Mouse (Mus musculus) embryonic facial prominence, embryonic 14.5 days (tissue): Measurements from ENCODE around the gene D10Wsu102e. TPM values are rescaled to one million over a fixed set of nuclear protein-coding genes. Genes with fewer than 3 reads are reported as not detected.
A peak's percentile ranks its signal among the peaks of the same experiment; 100 is the strongest.

Source experiments
- ATAC-seq: fragments of 200-750 bp; cut with Nextera tagmentation; 2 replicates; pipeline ENCODE4 v1.8.0; 2017; ENCODE audit warnings: low read depth, moderate number of reproducible peaks, moderate TSS enrichment
- DNase-seq: peaks from one replicate; pipeline ENCODE4 v3.0.0-alpha.2; 2015; ENCODE audit warnings: low spot score
- H3K27ac ChIP-seq: fragments of 300-500 bp; sonication (generic); replicated peaks from 2 replicates; pipeline ENCODE4 v1.5.1; 2014; ENCODE audit warnings: low read depth, mild to moderate bottlenecking, low read length, moderate library complexity
- H3K27me3 ChIP-seq: fragments of 300-500 bp; sonication (generic); replicated peaks from 2 replicates; pipeline ENCODE4 v1.6.1; 2014; ENCODE audit warnings: low read length; ENCODE audit not compliant: control insufficient read depth, insufficient read depth
- H3K36me3 ChIP-seq: fragments of 300-500 bp; sonication (generic); 2 replicates; pipeline ENCODE4 v1.6.1; 2014; ENCODE audit warnings: low read length, mixed read lengths; ENCODE audit not compliant: control insufficient read depth, insufficient read depth
- H3K4me1 ChIP-seq: fragments of 300-500 bp; sonication (generic); 2 replicates; pipeline ENCODE4 v1.6.1; 2014; ENCODE audit warnings: antibody characterized with exemption, low read length; ENCODE audit not compliant: control insufficient read depth, insufficient read depth
- H3K4me2 ChIP-seq: fragments of 300-500 bp; sonication (generic); 2 replicates; pipeline ENCODE4 v1.6.1; 2014; ENCODE audit warnings: low read depth, mild to moderate bottlenecking, low read length, moderate library complexity, mixed read lengths
- H3K4me3 ChIP-seq: fragments of 300-500 bp; sonication (generic); 2 replicates; pipeline ENCODE4 v1.5.1; 2014; ENCODE audit warnings: low read depth, mild to moderate bottlenecking, low read length
- H3K9ac ChIP-seq: fragments of 300-500 bp; sonication (generic); 2 replicates; pipeline ENCODE4 v1.6.1; 2014; ENCODE audit warnings: low read depth, mild to moderate bottlenecking, low read length, moderate library complexity, mixed read lengths
- H3K9me3 ChIP-seq: fragments of 300-500 bp; sonication (generic); 2 replicates; pipeline ENCODE4 v1.6.1; 2016; ENCODE audit warnings: low read length; ENCODE audit not compliant: control insufficient read depth
- WGBS: fragments of 180-500 bp; shearing (Covaris S2); extraction: QIAGEN DNeasy Blood & Tissue Kit; methylation state at CpG from one replicate; pipeline ENCODE4 v1.1.7; 2014; 5-methylcytosine and 5-hydroxymethylcytosine counted together
- polyA plus RNA-seq: library from polyadenylated mRNA; unstranded; fragments of >200 nt; fragmentation: Nextera tagmentation; extraction: Ambion mirVana; gene quantifications from 2 replicates; pipeline ENCODE4 v1.2.1, GENCODE M21; 2014

The D10Wsu102e gene
- polyA plus RNA-seq, 1 experiment from 2014 or later: 0.60 TPM

- no peak overlapping the region for H3K27ac ChIP-seq
- H3K27me3 ChIP-seq: no peaks in the 10 kb centered on the region
- no peak overlapping the region for H3K4me2 ChIP-seq
- no peak overlapping the region for H3K9ac ChIP-seq
- H3K4me1 ChIP-seq: no peaks in the 10 kb centered on the region
- H3K4me3 ChIP-seq: no peak overlapping the region
- peaks cover 45% of the 10 kb centered on the region for H3K9me3 ChIP-seq
- ATAC-seq (no peak), DNase-seq (no peak)
- no peaks in the 10 kb centered on the region for H3K36me3 ChIP-seq
- 90% methylated on average over 7 of the region's 7 CpGs for WGBS
Observed at GRCm38 (mm10) chr10:83448582-83448981, 88.6 kb downstream of the D10Wsu102e start.

GRCm38 (mm10) chr10:83457531-83457930, 97.5 kb downstream of the D10Wsu102e start:
- peaks cover 41% of the 10 kb centered on the region for H3K9me3 ChIP-seq
- no peak for DNase-seq
- WGBS: 90% methylated on average over 3 of the region's 3 CpGs

GRCm38 (mm10) chr10:83475226-83475625, 115.2 kb downstream of the D10Wsu102e start:
- Histone ChIP-seq H3K27me3 (no peaks in the 10 kb centered on the region), H3K36me3 (no peaks in the 10 kb centered on the region), H3K4me2 (no peak overlapping the region), H3K4me1 (no peaks in the 10 kb centered on the region), H3K27ac (no peak overlapping the region), H3K4me3 (no peak overlapping the region), H3K9ac (no peak overlapping the region), H3K9me3 (no peaks in the 10 kb centered on the region)
- ATAC-seq (no peak), DNase-seq (no peak)
- WGBS: 94% methylated on average over 13 of the region's 13 CpGs

More at GRCm38 (mm10) chr10:83457531-83457930, 97.5 kb downstream of the D10Wsu102e start:
- Histone ChIP-seq H3K36me3 (no peaks in the 10 kb centered on the region), H3K27me3 (no peaks in the 10 kb centered on the region), H3K4me3 (no peak overlapping the region), H3K4me1 (no peaks in the 10 kb centered on the region), H3K4me2 (no peak overlapping the region), H3K9ac (no peak overlapping the region), H3K27ac (no peak overlapping the region)
- no peak for ATAC-seq

- Histone ChIP-seq H3K4me1 (no peaks in the 10 kb centered on the region), H3K9me3 (no peaks in the 10 kb centered on the region), H3K4me2 (no peak overlapping the region), H3K27me3 (no peaks in the 10 kb centered on the region), H3K36me3 (no peaks in the 10 kb centered on the region), H3K27ac (no peak overlapping the region), H3K4me3 (no peak overlapping the region), H3K9ac (no peak overlapping the region)
- WGBS: 90% methylated on average over 5 of the region's 5 CpGs
- ATAC-seq (no peak), DNase-seq (no peak)
Observed at GRCm38 (mm10) chr10:83477286-83477685, 117.3 kb downstream of the D10Wsu102e start.

GRCm38 (mm10) chr10:83490506-83490905, 130.5 kb downstream of the D10Wsu102e start:
- DNase-seq (no peak), ATAC-seq (no peak)
- Histone ChIP-seq H3K4me2 (no peak overlapping the region), H3K4me1 (no peaks in the 10 kb centered on the region), H3K27ac (no peak overlapping the region), H3K27me3 (no peaks in the 10 kb centered on the region), H3K4me3 (no peak overlapping the region), H3K9me3 (no peaks in the 10 kb centered on the region), H3K36me3 (no peaks in the 10 kb centered on the region), H3K9ac (no peak overlapping the region)
- 87% methylated on average over 6 of the region's 6 CpGs for WGBS

DNA sequence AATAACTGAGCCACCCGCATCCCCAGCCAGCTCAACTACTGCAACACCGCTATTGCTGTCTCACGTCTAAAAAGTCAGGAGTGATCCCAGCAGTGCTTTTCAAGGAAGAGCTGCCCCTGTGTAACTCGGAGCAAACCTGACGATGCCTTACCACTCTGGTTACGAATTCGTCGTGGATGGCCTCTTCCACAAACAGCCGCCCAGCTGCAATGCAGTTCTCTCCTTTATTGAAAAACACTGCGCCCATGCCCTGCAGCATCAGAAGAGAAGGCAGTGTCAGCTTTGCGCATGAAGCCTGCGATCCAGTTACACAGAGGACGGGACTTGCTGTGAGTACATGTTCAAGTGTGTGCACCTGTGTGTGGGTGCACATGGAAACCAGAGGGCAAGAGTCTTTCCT, 137.3 kb downstream of the D10Wsu102e start:
- ATAC-seq: no peak
- no peaks in the 10 kb centered on the region for H3K27me3 ChIP-seq

GRCm38 (mm10) chr10:83508962-83509660, 149.1 kb downstream of the D10Wsu102e start:
- DNase-seq (peak; percentile 26), ATAC-seq (no peak)
- 56% methylated on average over 8 of the region's 8 CpGs for WGBS
- no peaks in the 10 kb centered on the region for H3K27me3 ChIP-seq
- no peaks in the 10 kb centered on the region; the same call in 1 of the 2 replicates for H3K9me3 ChIP-seq
- H3K4me2 ChIP-seq: no peak overlapping the region
- no peaks in the 10 kb centered on the region for H3K4me1 ChIP-seq
- no peaks in the 10 kb centered on the region for H3K36me3 ChIP-seq
- H3K4me3 ChIP-seq: no peak overlapping the region
- H3K9ac ChIP-seq: no peak overlapping the region
- no peak overlapping the region for H3K27ac ChIP-seq

More for the DNA sequence above, 137.3 kb downstream of the D10Wsu102e start:
- 73% methylated on average over 13 of the region's 13 CpGs for WGBS
- Histone ChIP-seq H3K9me3 (no peaks in the 10 kb centered on the region), H3K4me1 (no peaks in the 10 kb centered on the region), H3K4me3 (no peak overlapping the region), H3K36me3 (no peaks in the 10 kb centered on the region), H3K9ac (no peak overlapping the region), H3K27ac (no peak overlapping the region), H3K4me2 (no peak overlapping the region)
- DNase-seq: no peak

GRCm38 (mm10) chr10:83511304-83511703, 151.3 kb downstream of the D10Wsu102e start:
- H3K4me3 ChIP-seq: no peak overlapping the region
- H3K9me3 ChIP-seq: no peaks in the 10 kb centered on the region; the same call in 1 of the 2 replicates
- H3K36me3 ChIP-seq: no peaks in the 10 kb centered on the region
- no peaks in the 10 kb centered on the region for H3K4me1 ChIP-seq
- WGBS: 74% methylated on average over 5 of the region's 5 CpGs
- H3K9ac ChIP-seq: no peak overlapping the region
- no peak overlapping the region for H3K27ac ChIP-seq
- H3K4me2 ChIP-seq: no peak overlapping the region
- ATAC-seq (no peak), DNase-seq (no peak)
- H3K27me3 ChIP-seq: no peaks in the 10 kb centered on the region

GRCm38 (mm10) chr10:83513736-83514135, 153.7 kb downstream of the D10Wsu102e start:
- no peak for DNase-seq
- H3K4me2 ChIP-seq: no peak overlapping the region
- H3K9me3 ChIP-seq: no peaks in the 10 kb centered on the region; the same call in 1 of the 2 replicates
- no peaks in the 10 kb centered on the region for H3K4me1 ChIP-seq
- H3K27ac ChIP-seq: no peak overlapping the region
- no peaks in the 10 kb centered on the region for H3K36me3 ChIP-seq
- no peaks in the 10 kb centered on the region for H3K27me3 ChIP-seq
- H3K9ac ChIP-seq: no peak overlapping the region
- WGBS: 89% methylated on average over 8 of the region's 8 CpGs
- no peak overlapping the region for H3K4me3 ChIP-seq
- ATAC-seq: no peak
